Mouse (Mus musculus): ENCODE results near the gene Casp4. TPM values are rescaled to one million over a fixed set of nuclear protein-coding genes. Genes with fewer than 3 reads are reported as not detected.

Casp4 gene
- 6.3 TPM for polyA plus RNA-seq (2014; fragmentation: Illumina TruSeq; extraction: RNeasy Lipid Tissue Mini Kit (QIAGEN cat#74804); ENCODE audit: low read depth, low replicate concordance)

GRCm38 (mm10) chr9:5308561-5308960, at the start of gene Casp4:
Casp4 (plus strand) TSS chr9:5308828.

GRCm38 (mm10) chr9:5298329-5299131, 10.1 kb upstream of the Casp4 start, which contains the start of gene Casp1:
Casp1 (plus strand) TSS chr9:5298517.

GRCm38 (mm10) chr9:5345291-5345898, 36.8 kb downstream of the Casp4 start, which contains the start of gene Casp12:
Casp12 (plus strand) TSS chr9:5345430.

Other genes with a start within 250 kb of the Casp4 start
- 5.8 TPM for gene Casp1, start 10.3 kb upstream of the Casp4 start, polyA plus RNA-seq (2014; fragmentation: Illumina TruSeq; extraction: RNeasy Lipid Tissue Mini Kit (QIAGEN cat#74804); ENCODE audit: low read depth, low replicate concordance)
- 13.5 TPM for gene Casp12, start 36.6 kb downstream of the Casp4 start, polyA plus RNA-seq (2014; fragmentation: Illumina TruSeq; extraction: RNeasy Lipid Tissue Mini Kit (QIAGEN cat#74804); ENCODE audit: low read depth, low replicate concordance)

All from adipose tissue, adult 10 weeks (tissue).